Mouse (Mus musculus): ENCODE measurements around the gene S100a6.

- TF ChIP-seq CTCF (IDR thresholded peaks at IDR 0.05; ENCODE audit: low read depth) (no peak), EP300 (IDR thresholded peaks at IDR 0.05; ENCODE audit: low read depth) (no peak)
Observed at GRCm38 (mm10) chr3:90595556-90595955, 17.1 kb upstream of the S100a6 start.

Measured in liver, embryonic 14.5 days (tissue).